Mouse (Mus musculus) spleen, postnatal 36 days (tissue): Measurements from ENCODE around the gene Smyd4.

ENCODE experiments used
- DNase-seq, 2 experiments: peaks; one replicate each; pipeline ENCODE4 v3.0.0; 2022; ENCODE audit warnings: low spot score in 2 of 2, mixed read lengths in 1 of 2

Smyd4 gene

DNA sequence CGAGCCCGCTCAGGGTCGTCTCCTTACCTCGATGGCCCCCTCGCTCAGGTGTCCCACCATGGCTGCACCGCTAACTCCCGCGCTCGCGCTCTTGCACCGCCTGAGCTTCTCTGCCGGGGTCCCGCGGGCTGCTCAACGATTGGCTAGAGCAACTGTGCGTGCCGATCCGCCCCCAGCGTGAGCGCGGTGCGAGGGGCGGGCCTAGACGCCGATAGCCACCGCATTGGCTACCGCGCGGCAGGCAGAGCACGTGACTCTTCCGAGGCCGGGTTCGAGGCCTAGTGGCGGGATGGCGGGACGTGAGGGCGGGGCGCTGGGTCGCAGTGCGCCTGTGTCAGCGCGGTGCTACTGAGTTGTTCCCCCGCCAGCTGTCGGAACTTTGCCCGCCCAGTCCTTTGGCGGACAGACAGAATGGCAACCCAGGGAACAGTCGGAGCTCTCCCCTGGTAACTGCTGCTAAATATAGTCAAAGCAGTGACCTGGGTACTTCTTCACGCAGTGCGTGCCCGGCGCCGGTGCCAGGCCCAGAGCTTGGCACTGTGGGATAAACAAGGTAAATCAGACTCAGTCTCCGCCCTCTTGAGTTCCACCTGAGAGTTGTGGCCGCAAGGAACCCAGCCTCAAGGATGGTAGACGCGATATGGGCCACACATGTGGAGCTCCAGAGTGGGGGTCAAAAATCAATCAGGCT is at the start of gene Smyd4, which contains the start of gene Rpa1:
Smyd4 (plus strand) TSS at position 235 of the 691 bp plus-strand sequence.
Rpa1 (minus strand) TSS at position 126 of the 691 bp plus-strand sequence.
- peak; percentile 96 for DNase-seq

DNA sequence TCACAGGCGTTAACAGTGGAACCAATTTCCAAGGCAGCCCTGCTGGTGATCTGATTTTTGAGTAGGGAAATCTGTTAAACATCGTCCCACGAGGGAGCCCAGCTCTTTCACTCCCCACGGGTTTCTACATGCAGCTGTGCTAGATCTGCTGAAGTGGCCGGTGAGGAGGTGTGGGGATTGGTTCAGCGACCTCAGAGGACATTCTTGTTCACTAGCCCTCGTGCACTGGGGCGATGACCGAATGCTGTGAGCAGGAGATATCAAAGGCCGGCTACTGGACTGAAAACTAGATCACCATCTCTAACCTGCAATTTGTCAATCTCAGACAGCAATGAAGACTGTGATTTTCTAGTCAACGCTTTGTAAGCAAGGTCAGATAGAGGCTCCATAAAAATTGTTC is 49.7 kb upstream of the Smyd4 start:
- no peak for DNase-seq

DNA sequence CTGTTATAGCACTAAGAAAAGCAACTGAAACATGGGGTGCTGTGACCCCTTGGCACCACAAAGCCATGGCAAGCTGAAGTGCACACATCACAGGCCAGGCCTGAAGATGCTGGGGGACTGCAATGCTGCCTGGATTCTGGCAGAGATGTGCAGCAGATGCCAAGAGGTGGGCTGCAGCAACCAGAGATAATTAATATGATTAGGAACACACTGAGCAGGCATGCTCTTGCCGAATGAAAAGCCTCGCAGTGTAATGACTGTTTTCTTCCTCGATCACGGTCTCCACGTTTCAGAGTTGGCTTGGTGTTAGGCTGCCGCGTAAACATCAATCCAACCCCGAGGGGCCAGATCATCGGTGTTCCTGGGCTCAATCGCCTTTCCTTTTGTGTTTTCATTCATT is 48.4 kb upstream of the Smyd4 start:
- DNase-seq = no peak

DNA sequence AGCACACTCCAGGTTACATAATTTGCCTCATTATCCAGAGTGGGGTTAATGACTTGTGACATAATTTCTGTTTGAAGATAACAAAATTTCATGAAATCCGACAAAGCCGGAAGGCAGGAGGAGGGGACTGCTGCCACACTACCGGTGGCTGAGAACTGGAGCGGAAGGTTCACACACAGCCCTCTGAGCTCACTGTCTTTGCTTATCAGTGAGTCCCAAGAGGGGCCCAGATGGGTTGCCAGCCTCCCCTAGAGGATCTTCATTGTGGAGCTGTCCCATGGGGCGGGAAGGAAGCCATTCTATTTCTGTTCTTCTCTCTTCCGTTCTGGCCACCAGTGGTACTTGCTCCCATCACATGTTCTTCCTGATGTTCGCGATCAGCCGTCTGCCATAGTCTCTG is 47.3 kb upstream of the Smyd4 start:
- no peak for DNase-seq

DNA sequence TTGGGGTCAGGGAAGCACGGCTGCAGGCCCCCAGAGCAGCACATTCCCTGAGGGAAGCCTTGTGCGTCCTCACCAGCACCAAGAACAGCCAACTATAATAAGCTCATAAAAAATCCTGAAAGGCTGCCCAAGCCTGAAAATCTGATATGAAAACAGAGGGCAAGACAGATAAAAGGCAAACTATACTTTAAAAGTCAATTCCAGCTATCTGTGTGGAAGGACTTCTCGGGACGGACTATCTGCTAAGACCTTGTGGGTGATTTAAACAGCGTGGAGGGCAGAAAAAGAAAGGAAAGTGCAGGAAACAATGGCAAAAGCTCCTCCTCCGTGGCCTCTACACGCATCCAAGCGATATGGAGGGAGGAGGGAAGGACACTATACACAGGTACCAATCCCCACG is 43.4 kb upstream of the Smyd4 start:
- no peak for DNase-seq

DNA sequence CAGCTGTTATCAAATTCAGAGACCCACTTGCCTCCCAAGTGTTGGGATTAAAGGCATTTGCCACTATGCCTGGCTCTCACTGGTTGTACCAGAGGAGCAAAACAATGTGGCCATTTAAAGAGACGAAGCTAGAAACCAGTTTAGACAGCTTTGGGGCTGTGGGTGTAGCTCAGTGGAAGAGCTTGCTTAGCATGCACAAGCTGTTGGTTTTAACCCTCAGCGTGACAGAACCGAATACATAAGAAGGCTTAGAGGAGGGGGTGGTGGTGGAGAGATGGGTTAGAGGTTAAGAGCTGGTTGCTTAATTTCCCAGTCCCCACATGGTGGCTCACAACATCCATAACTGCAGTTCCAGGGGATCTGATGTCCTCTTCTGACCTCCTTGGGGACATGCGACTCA is 39.6 kb upstream of the Smyd4 start:
- no peak for DNase-seq

DNA sequence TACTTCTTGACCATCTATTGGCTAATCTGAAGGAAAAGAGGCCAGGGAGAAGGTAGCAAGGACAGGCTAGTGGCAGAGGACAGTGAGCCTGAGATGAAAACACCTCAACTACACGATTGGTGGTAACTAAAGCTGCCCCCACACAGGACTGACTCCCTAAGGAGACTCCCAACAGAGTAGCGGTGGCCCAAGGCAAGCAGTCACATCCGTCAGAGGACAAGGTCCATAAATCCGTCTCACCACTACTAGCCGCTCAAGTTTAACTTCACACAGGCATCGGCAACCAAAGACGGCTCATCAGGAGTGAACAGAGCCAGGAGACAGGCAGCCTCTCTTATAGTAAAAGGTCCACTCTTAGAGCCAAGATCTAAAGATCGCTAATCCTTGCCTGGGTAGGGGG is 37.4 kb upstream of the Smyd4 start:
- DNase-seq = no peak

DNA sequence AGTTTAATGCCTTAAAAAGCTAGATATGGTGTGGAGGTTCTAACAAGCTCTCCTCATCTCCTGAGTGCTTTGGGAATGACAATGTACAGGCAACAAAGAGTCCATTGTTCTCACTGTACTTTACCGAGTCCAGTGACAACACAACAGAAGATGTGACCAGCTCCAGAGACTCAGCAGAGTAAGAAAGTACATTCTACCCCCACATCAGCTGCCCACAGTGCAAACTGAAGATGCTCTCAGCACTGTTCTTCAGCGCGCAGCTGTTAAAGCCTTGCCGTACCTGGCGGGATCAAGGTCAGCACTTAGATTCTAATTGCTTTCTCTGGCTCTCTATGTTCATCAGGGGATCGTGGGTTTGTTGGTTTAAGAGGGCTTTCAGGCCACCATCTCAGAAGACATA is 36.5 kb upstream of the Smyd4 start:
- no peak for DNase-seq

DNA sequence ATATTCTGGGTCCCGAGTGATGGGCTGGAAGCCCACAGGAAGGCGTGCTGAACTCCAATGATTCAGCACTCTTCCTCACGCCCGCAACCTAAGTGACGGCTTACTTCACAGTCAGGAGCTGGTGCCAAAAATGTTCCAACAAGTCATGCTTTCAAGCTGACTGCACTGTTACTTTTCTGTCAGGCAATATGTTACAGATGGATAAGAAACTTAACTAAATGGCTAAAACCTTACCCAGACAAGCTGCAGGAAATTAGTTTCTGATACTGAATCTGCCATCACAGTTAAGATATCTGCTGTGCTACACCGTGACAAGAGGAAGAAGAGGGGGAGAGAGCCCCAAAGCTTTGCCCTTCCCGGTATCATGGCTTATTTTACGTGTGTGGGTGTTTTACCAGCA is 34.4 kb upstream of the Smyd4 start:
- DNase-seq = no peak

DNA sequence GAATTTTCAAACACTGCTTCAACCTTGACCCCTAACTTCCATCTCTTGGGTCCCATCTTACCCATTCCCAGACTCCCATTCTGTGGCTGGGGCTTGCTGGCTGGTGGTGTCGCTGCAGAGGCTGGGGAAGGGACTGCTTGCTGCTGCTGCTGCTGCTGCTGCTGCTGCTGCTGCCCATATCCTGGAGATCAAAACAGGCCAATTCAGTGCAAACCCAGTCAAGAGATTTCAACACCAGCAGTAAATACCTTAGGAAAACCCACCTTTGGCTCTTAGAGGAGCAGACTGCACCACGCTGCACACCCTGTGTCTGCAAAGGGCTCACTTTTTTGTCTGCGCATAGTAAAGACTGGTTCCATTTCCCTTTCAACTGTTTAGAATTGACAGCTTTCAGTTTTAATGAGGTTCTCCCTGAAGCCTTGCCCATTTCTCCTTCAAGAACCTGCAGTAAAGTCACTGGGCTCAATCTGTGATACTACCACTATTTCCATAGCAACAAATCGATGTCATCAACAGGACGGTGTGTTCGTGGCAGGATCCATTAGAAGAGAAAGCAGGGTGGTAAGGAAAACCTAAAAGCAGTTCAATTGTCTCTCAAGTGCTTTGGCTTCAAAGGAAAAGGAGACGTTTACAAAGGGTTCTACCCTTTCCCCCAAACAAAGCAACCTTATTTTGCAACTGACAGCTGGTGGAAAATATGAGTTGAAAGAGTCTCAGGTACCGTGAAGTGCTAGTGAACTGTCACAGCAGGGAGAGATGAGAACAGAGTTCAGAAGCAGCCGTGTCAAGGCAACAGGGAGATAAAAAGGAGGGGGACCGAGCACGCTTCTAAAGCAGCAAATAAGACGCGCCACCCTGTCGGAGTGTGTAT is 29.6 kb upstream of the Smyd4 start:
- DNase-seq = no peak

DNA sequence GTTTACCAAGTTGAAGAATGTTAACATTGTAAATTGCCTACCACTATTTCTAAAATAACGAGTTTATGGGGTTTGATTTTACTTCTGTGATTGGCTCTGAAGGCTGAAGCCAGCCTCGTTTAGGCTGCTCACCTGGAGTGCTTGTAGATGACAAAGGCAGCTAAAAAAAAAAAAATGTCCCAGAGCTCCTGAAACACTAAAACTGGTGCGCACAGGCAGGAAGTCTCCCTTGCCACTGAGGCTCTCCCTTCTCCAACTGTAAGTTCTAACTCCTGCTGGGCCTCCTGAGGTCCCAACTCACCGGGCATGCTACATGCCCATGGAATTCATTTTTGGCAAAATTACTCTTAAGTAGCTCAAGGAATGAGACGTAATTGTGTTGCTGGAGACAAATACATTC is 29.0 kb upstream of the Smyd4 start:
- DNase-seq = no peak

DNA sequence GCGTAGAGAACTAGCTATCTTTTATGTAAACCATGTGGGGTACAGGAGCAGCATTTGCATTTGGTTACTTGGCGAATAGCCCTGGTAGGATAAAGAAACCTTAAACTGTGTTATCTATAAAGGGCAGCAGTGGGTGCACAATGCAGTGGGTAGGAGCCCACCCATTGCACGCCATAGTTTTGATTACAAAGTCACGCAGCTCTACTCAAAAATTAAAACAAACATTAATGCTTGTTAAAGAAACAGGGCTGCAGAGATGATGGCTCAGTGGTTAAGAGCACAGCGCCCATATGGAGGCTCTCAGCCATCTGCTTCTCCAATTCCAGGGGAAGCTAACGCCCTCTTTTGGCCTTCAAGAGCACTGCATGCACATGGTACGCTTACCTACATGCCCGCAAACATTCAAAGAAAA is 24.9 kb upstream of the Smyd4 start:
- no peak for DNase-seq

DNA sequence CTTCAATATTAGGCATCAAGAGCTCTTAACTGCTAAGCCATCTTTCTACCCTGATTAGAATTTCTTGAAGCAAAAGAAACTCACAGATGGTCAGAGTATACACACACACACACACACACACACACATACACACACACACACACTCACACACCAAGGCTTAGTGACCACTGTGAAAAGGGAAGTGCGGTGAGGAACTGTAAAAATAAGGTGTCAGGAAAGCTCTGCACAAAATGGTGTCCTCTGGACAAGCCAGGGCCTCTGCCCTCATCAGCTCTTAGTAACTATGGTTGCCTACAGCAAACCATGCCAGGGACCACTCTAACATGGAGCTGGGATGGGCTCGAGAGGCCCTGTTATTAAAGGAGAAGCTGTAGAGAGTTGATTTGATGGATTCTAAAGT is 23.8 kb upstream of the Smyd4 start:
- DNase-seq = no peak

DNA sequence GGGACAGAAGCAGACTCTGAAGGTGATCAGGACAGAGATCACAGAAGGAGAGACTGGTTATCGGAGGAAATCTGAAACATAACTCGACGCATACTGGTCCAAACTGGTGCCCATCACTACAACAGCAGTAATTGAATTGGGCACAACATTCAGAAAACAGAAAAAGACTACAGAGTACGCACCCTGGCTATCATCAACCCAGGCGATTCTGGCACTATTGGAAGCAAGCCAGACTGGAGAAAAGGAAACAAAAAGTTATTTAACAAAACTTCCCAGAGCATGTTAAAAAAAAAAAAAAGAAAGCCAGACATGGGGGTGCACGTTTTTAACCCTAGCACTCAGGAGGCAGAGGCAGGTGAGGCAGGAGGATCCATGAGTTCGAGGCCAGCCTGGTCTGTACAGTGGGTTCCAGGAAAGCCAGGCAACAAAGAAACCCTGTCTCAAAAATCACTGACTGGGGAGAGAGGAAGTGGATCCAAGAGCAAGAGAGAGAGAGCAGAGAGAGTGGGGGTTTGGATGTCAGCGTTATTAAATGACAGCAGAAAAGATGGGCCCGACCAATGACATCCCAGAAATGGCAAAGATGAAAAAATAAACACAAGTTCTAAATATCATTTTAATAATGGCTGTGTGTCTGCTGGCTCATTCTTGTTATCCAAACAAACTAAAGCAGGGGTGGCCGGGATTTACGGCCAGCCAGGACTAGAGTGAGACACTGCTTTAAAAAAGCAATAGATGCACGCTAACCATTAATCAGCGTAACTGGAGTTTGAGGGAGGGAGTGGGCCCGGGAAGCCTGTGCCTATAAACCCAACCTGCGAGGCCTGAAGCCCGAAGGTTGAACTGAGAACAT is 22.9 kb upstream of the Smyd4 start:
- DNase-seq = no peak

DNA sequence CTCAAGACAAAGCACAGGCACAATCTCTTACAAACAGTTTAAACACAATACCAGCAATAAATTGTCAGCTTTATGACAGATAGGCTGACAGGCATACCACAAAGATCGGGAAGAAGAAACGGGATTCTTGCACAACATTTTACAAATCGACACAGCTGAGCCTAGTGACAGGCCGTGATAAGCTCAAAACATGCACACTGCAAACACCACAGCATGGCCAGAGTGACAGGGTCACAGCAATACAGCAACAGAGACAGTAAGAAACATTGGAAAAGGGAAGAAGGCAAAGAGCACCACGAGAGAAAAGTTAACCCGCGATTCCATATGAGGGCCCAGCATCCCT is 22.3 kb upstream of the Smyd4 start:
- no peak for DNase-seq

DNA sequence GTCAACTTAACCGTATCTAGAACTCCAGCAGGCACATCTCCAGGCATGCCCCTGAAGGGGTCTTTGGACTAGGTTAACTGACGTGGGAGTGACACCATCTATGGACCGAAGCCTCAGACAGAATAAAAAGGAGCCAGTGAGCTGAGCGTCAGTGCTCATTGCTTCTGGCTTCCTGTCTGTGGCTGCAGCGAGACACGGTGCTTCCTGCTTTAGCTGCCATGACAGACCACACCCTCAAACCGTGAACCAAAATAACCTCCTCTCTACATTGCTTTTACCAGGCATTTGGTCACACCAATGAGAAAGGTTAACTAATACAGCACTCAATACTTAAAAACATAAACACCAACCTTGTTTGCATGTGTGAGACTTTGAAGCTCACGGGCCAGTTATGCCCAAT is 11.6 kb upstream of the Smyd4 start:
- DNase-seq = peak; percentile 79 to 83

DNA sequence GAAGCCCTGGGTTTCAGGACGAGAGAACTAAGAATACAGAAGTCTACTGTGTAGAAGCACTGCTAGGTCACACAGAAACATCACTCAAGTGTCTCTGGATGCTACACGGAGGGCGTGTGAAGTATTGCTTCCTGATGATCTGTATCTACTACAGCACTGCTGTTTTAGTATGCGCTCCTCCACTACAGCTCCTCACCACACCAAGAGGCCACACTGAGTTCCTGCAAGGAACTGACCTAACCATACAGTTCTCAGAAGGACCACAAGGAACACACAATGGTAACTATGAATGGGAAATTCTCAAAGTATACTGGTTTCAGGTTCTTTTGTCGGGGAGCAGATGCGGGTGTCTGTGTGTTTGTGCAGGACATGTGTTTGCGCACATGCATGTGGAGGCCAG is 11.0 kb upstream of the Smyd4 start:
- peak; percentile 35 to 45 for DNase-seq

DNA sequence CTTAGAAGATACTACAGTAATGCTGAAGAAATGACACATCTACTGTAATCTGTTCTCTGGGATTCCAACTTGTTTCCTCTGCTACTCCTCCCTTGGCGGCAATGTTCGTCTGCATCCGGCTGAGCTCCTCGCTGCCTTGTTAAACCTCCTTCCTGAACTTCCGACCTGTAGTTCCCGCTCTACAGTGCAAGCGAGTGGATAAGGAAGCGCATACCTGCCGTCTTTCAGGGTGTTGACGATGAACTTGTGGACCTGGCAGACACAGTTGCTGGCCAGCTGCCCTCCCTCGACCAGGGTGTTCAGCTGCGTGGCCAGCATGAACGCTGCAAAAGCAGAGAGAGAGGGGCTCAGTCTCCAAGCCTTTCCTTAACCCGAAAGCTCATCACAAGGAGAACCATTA is 8.2 kb upstream of the Smyd4 start:
- no peak for DNase-seq

DNA sequence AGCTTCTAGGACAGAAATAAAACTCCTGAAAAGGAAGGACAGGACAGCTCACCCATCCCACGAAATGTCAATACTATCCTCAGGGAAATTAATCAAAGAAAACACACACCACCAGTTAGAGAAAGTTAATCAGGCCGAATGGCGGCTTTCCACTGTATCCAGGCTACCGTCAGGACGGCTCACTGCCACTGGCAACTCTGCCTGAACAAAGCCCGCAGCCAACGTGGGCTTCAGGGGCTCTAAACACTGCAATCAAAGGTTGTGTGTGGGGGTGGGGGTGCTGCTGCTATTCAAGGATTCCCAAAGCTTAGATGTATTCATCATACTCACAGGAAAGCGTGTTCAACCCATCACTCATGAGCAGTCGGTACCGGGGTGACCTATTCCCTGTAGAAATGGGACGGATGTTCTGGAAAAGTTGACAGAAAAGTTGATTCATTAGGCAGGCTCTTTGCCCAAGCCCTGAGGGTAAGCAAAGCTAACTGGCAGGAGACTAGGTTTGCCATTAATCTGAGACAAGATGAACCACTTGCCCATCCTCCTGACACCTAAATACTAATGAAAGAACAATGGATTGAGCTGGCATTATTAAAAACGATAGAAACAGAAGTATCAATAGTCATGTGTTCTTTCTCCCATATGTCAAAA is 7.4 kb upstream of the Smyd4 start:
- no peak for DNase-seq

DNA sequence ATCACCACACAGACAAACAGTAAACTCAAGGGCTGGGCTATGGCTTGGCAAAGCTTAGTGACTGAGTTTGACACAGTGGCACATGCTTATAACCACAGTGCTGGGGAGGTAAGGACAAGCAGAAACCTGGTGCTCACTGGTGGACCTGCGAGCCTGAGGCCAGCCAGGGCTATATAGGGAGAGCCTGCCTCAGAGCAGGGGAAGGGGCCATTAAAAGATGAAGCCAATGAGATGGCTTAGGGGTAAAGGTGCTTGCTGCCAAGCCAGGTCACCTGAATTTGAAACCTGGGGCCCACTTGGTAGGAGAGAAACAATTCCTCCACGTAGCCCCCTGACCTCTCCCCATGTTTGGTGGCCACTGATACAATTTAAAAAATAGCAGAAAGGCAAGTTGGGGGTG is 5.1 kb upstream of the Smyd4 start:
- no peak for DNase-seq

DNA sequence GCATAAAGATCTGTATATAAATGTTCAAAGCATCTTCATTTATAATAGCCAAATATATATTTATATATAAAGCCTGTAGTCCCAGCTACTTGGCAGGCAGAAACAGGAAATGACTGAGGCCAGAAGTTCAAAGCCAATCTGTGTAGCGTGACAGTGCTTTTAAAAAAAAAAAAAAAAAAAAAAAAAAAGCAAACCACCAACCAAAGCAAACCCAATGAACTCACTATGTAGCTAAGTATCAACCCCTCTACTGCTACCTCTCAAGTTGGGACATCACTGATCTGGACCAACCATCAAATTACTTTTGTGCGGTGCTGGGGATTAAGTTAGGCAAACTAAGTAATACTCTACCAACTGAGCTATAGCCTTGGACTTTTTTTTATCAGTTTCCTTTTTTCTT is 4.1 kb upstream of the Smyd4 start:
- DNase-seq = no peak

DNA sequence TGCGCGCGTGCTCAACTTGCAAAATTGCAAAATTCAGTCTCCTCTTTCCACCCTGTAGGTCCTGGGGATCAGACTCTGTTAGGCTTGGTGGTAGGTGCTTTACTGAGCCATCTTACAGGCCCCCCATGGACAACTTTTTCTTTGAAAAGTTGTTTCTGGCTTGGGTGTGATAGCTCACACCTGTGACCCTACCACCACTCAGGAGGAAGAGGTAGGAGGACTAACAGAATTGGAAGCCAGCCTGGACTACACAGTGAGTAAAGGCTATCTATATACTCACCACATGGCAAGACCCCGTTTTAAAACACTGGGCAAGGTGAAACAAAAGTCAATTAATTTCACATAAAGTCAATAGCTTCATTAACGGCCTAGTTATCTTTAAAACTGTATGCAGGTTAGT is 3.5 kb upstream of the Smyd4 start:
- no peak for DNase-seq
